Mouse (Mus musculus) limb, embryonic 14.5 days (tissue): ENCODE results near the gene Ddx50. TPM values are rescaled to one million over a fixed set of nuclear protein-coding genes. Genes with fewer than 3 reads are reported as not detected.
A peak's percentile ranks its signal among the peaks of the same experiment; 100 is the strongest.

Experiments
- ATAC-seq: fragments of 200-750 bp; cut with Nextera tagmentation; 2 replicates; pipeline ENCODE4 v1.8.0; 2017; ENCODE audit warnings: low read depth, moderate number of reproducible peaks, moderate TSS enrichment; ENCODE audit not compliant: low FRiP score
- DNase-seq: peaks from one replicate; pipeline ENCODE4 v3.0.0-alpha.2; 2015; ENCODE audit warnings: low spot score
- H3K27ac ChIP-seq: fragments of 300-500 bp; sonication (generic); replicated peaks from 2 replicates; pipeline ENCODE4 v1.5.1; 2014; ENCODE audit warnings: low read depth, mild to moderate bottlenecking, low read length, moderate library complexity, mixed read lengths
- H3K27me3 ChIP-seq: fragments of 300-500 bp; sonication (generic); 2 replicates; pipeline ENCODE4 v1.6.1; 2014; ENCODE audit warnings: low read length, mixed read lengths; ENCODE audit not compliant: control insufficient read depth, insufficient read depth
- H3K36me3 ChIP-seq: fragments of 300-500 bp; sonication (generic); 2 replicates; pipeline ENCODE4 v1.6.1; 2014; ENCODE audit warnings: mild to moderate bottlenecking, low read length, moderate library complexity, mixed read lengths; ENCODE audit not compliant: control insufficient read depth, insufficient read depth
- H3K4me1 ChIP-seq: fragments of 300-500 bp; sonication (generic); 2 replicates; pipeline ENCODE4 v1.6.1; 2014; ENCODE audit warnings: antibody characterized with exemption, low read length, mixed read lengths; ENCODE audit not compliant: control insufficient read depth, insufficient read depth
- H3K4me2 ChIP-seq: fragments of 300-500 bp; sonication (generic); replicated peaks from 2 replicates; pipeline ENCODE4 v1.6.1; 2014; ENCODE audit warnings: low read depth, mild to moderate bottlenecking, low read length, moderate library complexity; ENCODE audit not compliant: severe bottlenecking
- H3K4me3 ChIP-seq: fragments of 300-500 bp; sonication (generic); replicated peaks from 2 replicates; pipeline ENCODE4 v1.5.1; 2014; ENCODE audit warnings: low read length
- H3K9ac ChIP-seq: fragments of 300-500 bp; sonication (generic); 2 replicates; pipeline ENCODE4 v1.6.1; 2014; ENCODE audit warnings: mild to moderate bottlenecking, low read depth, low read length, moderate library complexity; ENCODE audit not compliant: severe bottlenecking
- H3K9me3 ChIP-seq: fragments of 300-500 bp; sonication (generic); 2 replicates; pipeline ENCODE4 v1.6.1; 2016; ENCODE audit warnings: low read length; ENCODE audit not compliant: control insufficient read depth
- POLR2A ChIP-seq: fragments of 200-500 bp; IDR thresholded peaks from 2 replicates; pipeline ENCODE4 v1.8.0; 2012; ENCODE audit warnings: inconsistent platforms, mild to moderate bottlenecking, moderate library complexity, borderline replicate concordance; ENCODE audit not compliant: insufficient read depth, insufficient read length; ENCODE audit errors: extremely low read depth
- WGBS: fragments of 180-500 bp; shearing (Covaris S2); extraction: QIAGEN DNeasy Blood & Tissue Kit; methylation state at CpG from one replicate; pipeline ENCODE4 v1.1.7; 2014; 5-methylcytosine and 5-hydroxymethylcytosine counted together
- polyA plus RNA-seq, 2 experiments: library from polyadenylated mRNA; depleted of rRNA in 1 of 2; stranded (reverse) in 1 of 2; unstranded in 1 of 2; fragments of >200 nt; fragmentation: Nextera tagmentation in 1 of 2; extraction: Ambion mirVana in 1 of 2; gene quantifications; 2 replicates each; pipeline versions ENCODE4 v1.2.1 to v1.2.3; 2012 to 2014

Gene Ddx50
- 83.4 and 120 TPM in 2 replicates for polyA plus RNA-seq (2012; rRNA removed)
- 165 and 176 TPM in 2 replicates for polyA plus RNA-seq (2014; fragmentation: Nextera tagmentation; extraction: Ambion mirVana)

- Histone ChIP-seq H3K36me3 (peaks cover 11% of the 10 kb centered on the region), H3K9ac (peak within 1 kb of the TSS; percentile 97), H3K27ac (peak within 1 kb of the TSS; percentile 95), H3K9me3 (no peaks in the 10 kb centered on the region), H3K4me3 (peak within 1 kb of the TSS; percentile 98), H3K4me2 (peak within 1 kb of the TSS; percentile 64), H3K27me3 (no peaks in the 10 kb centered on the region), H3K4me1 (peaks cover 8% of the 10 kb centered on the region)
- peak; percentile 99 for DNase-seq
- TF ChIP-seq POLR2A: peak; percentile 86; the same call in 1 of the 2 replicates
- peak; percentile 98 for ATAC-seq
- under 1% methylated on average over 60 of the region's 89 CpGs for WGBS
Observed at GRCm38 (mm10) chr10:62650881-62651810, at the start of gene Ddx50. Ddx50 (minus strand) TSS chr10:62651218.

GRCm38 (mm10) chr10:62692771-62693170, 41.8 kb upstream of the Ddx50 start:
- H3K4me2 ChIP-seq: no peak overlapping the region
- 73% methylated on average over 8 of the region's 8 CpGs for WGBS
- no peak overlapping the region for H3K27ac ChIP-seq
- H3K4me1 ChIP-seq: peaks cover under 1% of the 10 kb centered on the region; the same call in 1 of the 2 replicates
- no peak for ATAC-seq
- TF ChIP-seq POLR2A: no peak
- no peak overlapping the region for H3K4me3 ChIP-seq
- no peaks in the 10 kb centered on the region for H3K9me3 ChIP-seq
- no peak for DNase-seq
- no peaks in the 10 kb centered on the region for H3K36me3 ChIP-seq
- H3K27me3 ChIP-seq: no peaks in the 10 kb centered on the region
- H3K9ac ChIP-seq: no peak overlapping the region

GRCm38 (mm10) chr10:62692244-62692643, 41.2 kb upstream of the Ddx50 start:
- no peak overlapping the region for H3K4me2 ChIP-seq
- no peak overlapping the region for H3K27ac ChIP-seq
- no peaks in the 10 kb centered on the region for H3K36me3 ChIP-seq
- H3K27me3 ChIP-seq: no peaks in the 10 kb centered on the region
- WGBS: 86% methylated on average over 3 of the region's 3 CpGs
- H3K9me3 ChIP-seq: no peaks in the 10 kb centered on the region
- H3K9ac ChIP-seq: no peak overlapping the region
- TF ChIP-seq POLR2A: no peak
- ATAC-seq (no peak), DNase-seq (no peak)
- H3K4me1 ChIP-seq: peaks cover 6% of the 10 kb centered on the region
- no peak overlapping the region for H3K4me3 ChIP-seq

- no peak overlapping the region for H3K9ac ChIP-seq
- 32% methylated on average over 15 of the region's 15 CpGs for WGBS
- peaks cover 15% of the 10 kb centered on the region for H3K4me1 ChIP-seq
- ATAC-seq: 0 out of 2 replicates have a peak, but pooled peaks have one; percentile 34
- DNase-seq: peak; percentile 30
- peak overlapping the region; percentile 58; the same call in 1 of the 2 replicates for H3K27ac ChIP-seq
- H3K4me2 ChIP-seq: no peak overlapping the region
- H3K36me3 ChIP-seq: no peaks in the 10 kb centered on the region
- TF ChIP-seq POLR2A: no peak
- H3K4me3 ChIP-seq: no peak overlapping the region
- H3K9me3 ChIP-seq: no peaks in the 10 kb centered on the region
- no peaks in the 10 kb centered on the region for H3K27me3 ChIP-seq
Observed at GRCm38 (mm10) chr10:62687032-62687674, 36.1 kb upstream of the Ddx50 start.

GRCm38 (mm10) chr10:62683043-62683442, 32.0 kb upstream of the Ddx50 start:
- 49% methylated on average over 5 of the region's 5 CpGs for WGBS
- H3K9me3 ChIP-seq: peaks cover 5% of the 10 kb centered on the region; the same call in 1 of the 2 replicates
- H3K4me3 ChIP-seq: no peak overlapping the region
- H3K4me1 ChIP-seq: peaks cover 15% of the 10 kb centered on the region
- H3K9ac ChIP-seq: no peak overlapping the region
- TF ChIP-seq POLR2A: no peak
- no peaks in the 10 kb centered on the region for H3K27me3 ChIP-seq
- DNase-seq (no peak), ATAC-seq (no peak)
- H3K27ac ChIP-seq: no peak overlapping the region
- no peaks in the 10 kb centered on the region for H3K36me3 ChIP-seq
- no peak overlapping the region for H3K4me2 ChIP-seq
